Mouse (Mus musculus) limb, embryonic 11.5 days (tissue): ENCODE data around the gene Bad. TPM values are rescaled to one million over a fixed set of nuclear protein-coding genes. Genes with fewer than 3 reads are reported as not detected.
"Not testable (repeated sequence)": the region's sequence is repeated elsewhere in the genome, so short reads cannot be mapped to it uniquely, and the experiment has no call there.

Experiments
- ATAC-seq: fragments of 200-750 bp; cut with Nextera tagmentation; 2 replicates; pipeline ENCODE4 v1.8.0; 2017; ENCODE audit warnings: low read depth; ENCODE audit not compliant: insufficient number of reproducible peaks, low FRiP score, low TSS enrichment
- DNase-seq: peaks from one replicate; pipeline ENCODE4 v3.0.0-alpha.2; 2015; ENCODE audit warnings: low spot score
- H3K27ac ChIP-seq: fragments of 300-500 bp; sonication (generic); replicated peaks from 2 replicates; pipeline ENCODE4 v1.5.1; 2014; ENCODE audit warnings: low read depth, mild to moderate bottlenecking, low read length
- H3K27me3 ChIP-seq: fragments of 300-500 bp; sonication (generic); 2 replicates; pipeline ENCODE4 v1.6.1; 2014; ENCODE audit warnings: mild to moderate bottlenecking, low read length, mixed read lengths; ENCODE audit not compliant: control insufficient read depth, insufficient read depth
- H3K36me3 ChIP-seq: fragments of 300-500 bp; sonication (generic); 2 replicates; pipeline ENCODE4 v1.6.1; 2014; ENCODE audit warnings: mild to moderate bottlenecking, low read length, moderate library complexity, mixed read lengths; ENCODE audit not compliant: control insufficient read depth, insufficient read depth
- H3K4me1 ChIP-seq: fragments of 300-500 bp; sonication (generic); 2 replicates; pipeline ENCODE4 v1.6.1; 2014; ENCODE audit warnings: low read length, mixed read lengths; ENCODE audit not compliant: control insufficient read depth, insufficient read depth
- H3K4me2 ChIP-seq: fragments of 300-500 bp; sonication (generic); 2 replicates; pipeline ENCODE4 v1.6.1; 2014; ENCODE audit warnings: low read depth, mild to moderate bottlenecking, moderate library complexity; ENCODE audit not compliant: severe bottlenecking
- H3K4me3 ChIP-seq: fragments of 300-500 bp; sonication (generic); 2 replicates; pipeline ENCODE4 v1.5.1; 2014; ENCODE audit warnings: low read depth, low read length
- H3K9ac ChIP-seq: fragments of 300-500 bp; sonication (generic); 2 replicates; pipeline ENCODE4 v1.6.1; 2014; ENCODE audit warnings: mild to moderate bottlenecking, low read length
- H3K9me3 ChIP-seq: fragments of 300-500 bp; sonication (generic); 2 replicates; pipeline ENCODE4 v1.6.1; 2016; ENCODE audit warnings: low read length; ENCODE audit not compliant: control insufficient read depth
- WGBS: fragments of 180-500 bp; shearing (Covaris S2); extraction: QIAGEN DNeasy Blood & Tissue Kit; methylation state at CpG from one replicate; pipeline ENCODE4 v1.1.7; 2014; 5-methylcytosine and 5-hydroxymethylcytosine counted together
- polyA plus RNA-seq: library from polyadenylated mRNA; unstranded; fragments of >200 nt; fragmentation: Nextera tagmentation; extraction: Ambion mirVana; gene quantifications from 2 replicates; pipeline ENCODE4 v1.2.1, GENCODE M21; 2014

Bad gene
- polyA plus RNA-seq, 1 experiment from 2014 or later, result 51.7 TPM

- peak within 1 kb of the TSS; percentile 88 for H3K4me2 ChIP-seq
Observed at GRCm38 (mm10) chr19:6987061-6987903, 45.6 kb downstream of the Bad start, which contains the start of gene Vegfb. Vegfb (minus strand) TSS chr19:6987651.

GRCm38 (mm10) chr19:6987904-6988285, 46.2 kb downstream of the Bad start:
- H3K4me3 ChIP-seq, result peak overlapping the region; percentile 74
- H3K27me3 ChIP-seq, result no peaks in the 10 kb centered on the region
- peak overlapping the region; percentile 88 for H3K4me2 ChIP-seq
- H3K27ac ChIP-seq, result no peak overlapping the region; the same call in 1 of the 2 replicates
- peaks cover 5% of the 10 kb centered on the region for H3K36me3 ChIP-seq
- H3K9me3 ChIP-seq, result no peaks in the 10 kb centered on the region
- 6% methylated on average over 8 of the region's 8 CpGs for WGBS
- peak overlapping the region; percentile 91 for H3K9ac ChIP-seq
- ATAC-seq (no peak), DNase-seq (no peak)
- H3K4me1 ChIP-seq, result peaks cover 19% of the 10 kb centered on the region

More at GRCm38 (mm10) chr19:6987061-6987903, 45.6 kb downstream of the Bad start, which contains the start of gene Vegfb:
- peak within 1 kb of the TSS; percentile 74 for H3K4me3 ChIP-seq
- DNase-seq (peak; percentile 74), ATAC-seq (peak; percentile 27; the same call in 1 of the 2 replicates)
- peaks cover 19% of the 10 kb centered on the region for H3K4me1 ChIP-seq
- under 1% methylated on average over 71 of the region's 85 CpGs for WGBS
- peaks cover 8% of the 10 kb centered on the region for H3K36me3 ChIP-seq
- peak within 1 kb of the TSS; percentile 79 for H3K27ac ChIP-seq
- peak within 1 kb of the TSS; percentile 91 for H3K9ac ChIP-seq
- H3K27me3 ChIP-seq, result no peaks in the 10 kb centered on the region
- H3K9me3 ChIP-seq, result no peaks in the 10 kb centered on the region

DNA sequence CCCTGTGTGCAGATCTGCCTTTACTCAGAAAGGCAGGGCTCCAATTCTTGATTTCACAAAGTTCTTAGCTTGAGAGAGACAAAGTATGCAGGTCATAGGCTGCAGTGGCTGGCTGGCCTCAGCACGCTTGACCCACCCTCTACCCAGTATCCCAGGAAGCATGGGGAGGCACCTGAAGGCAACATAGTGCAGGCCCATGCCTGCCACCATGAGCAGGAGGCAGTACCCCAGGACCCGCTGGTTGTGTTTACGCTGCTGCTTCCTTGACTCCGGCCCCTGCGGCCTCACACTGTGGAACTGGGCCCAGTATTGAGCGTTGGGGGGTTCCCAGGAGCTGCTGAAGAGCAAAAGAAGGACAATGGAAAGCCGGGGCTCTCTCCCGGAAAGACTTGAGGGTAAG, 47.6 kb downstream of the Bad start:
- no peak for ATAC-seq
- Histone ChIP-seq H3K9me3 (no peaks in the 10 kb centered on the region), H3K4me3 (no peak overlapping the region), H3K27me3 (no peaks in the 10 kb centered on the region), H3K9ac (no peak overlapping the region), H3K27ac (no peak overlapping the region), H3K4me2 (no peak overlapping the region), H3K36me3 (peaks cover 3% of the 10 kb centered on the region; the same call in 1 of the 2 replicates), H3K4me1 (peaks cover 19% of the 10 kb centered on the region)
- 83% methylated on average over 8 of the region's 8 CpGs for WGBS
- no peak for DNase-seq

DNA sequence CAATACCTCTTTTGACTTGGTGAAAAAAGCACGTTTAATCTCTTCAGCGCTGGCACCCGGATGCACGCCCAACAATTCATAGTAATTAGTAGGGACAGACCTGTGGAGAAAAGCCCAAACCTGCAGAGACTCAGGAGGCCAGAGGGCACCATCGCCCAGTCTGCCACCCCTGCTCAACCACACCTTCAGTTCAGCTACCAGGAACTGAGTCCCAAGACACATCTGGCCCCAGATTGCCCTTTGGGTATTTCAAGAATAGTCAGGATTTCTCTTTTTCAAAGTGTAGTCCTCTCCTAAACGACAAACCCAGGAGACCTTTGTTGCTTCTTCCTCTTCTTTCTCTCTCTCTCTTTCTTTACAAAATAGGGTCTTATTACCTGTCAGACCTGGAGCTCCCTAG, 49.1 kb downstream of the Bad start:
- ATAC-seq (no peak), DNase-seq (no peak)
- H3K27me3 ChIP-seq, result no peaks in the 10 kb centered on the region
- peaks cover 26% of the 10 kb centered on the region for H3K4me1 ChIP-seq
- H3K27ac ChIP-seq, result no peak overlapping the region
- H3K9me3 ChIP-seq, result no peaks in the 10 kb centered on the region
- no peak overlapping the region for H3K9ac ChIP-seq
- no peak overlapping the region for H3K4me3 ChIP-seq
- no peak overlapping the region for H3K4me2 ChIP-seq
- no peaks in the 10 kb centered on the region for H3K36me3 ChIP-seq
- 90% methylated on average over 6 of the region's 6 CpGs for WGBS

- H3K9ac ChIP-seq, H3K4me2 ChIP-seq, H3K27ac ChIP-seq, H3K9me3 ChIP-seq, H3K4me3 ChIP-seq, H3K36me3 ChIP-seq, DNase-seq, ATAC-seq, H3K27me3 ChIP-seq: not testable (repeated sequence)
- WGBS, result 96% methylated on average over 6 of the region's 6 CpGs
- peaks cover 24% of the 10 kb centered on the region for H3K4me1 ChIP-seq
Observed at GRCm38 (mm10) chr19:6991166-6991565, 49.5 kb downstream of the Bad start.

GRCm38 (mm10) chr19:6992011-6992858, 50.6 kb downstream of the Bad start, which contains the start of gene Dnajc4:
Dnajc4 (minus strand) TSS chr19:6992572.
- Histone ChIP-seq H3K27me3 (no peaks in the 10 kb centered on the region), H3K4me3 (peak within 1 kb of the TSS; percentile 45), H3K4me1 (peaks cover 25% of the 10 kb centered on the region), H3K27ac (no peak within 1 kb of the TSS), H3K36me3 (no peaks in the 10 kb centered on the region), H3K9me3 (no peaks in the 10 kb centered on the region), H3K9ac (peak within 1 kb of the TSS; percentile 70), H3K4me2 (peak within 1 kb of the TSS; percentile 95)
- DNase-seq, result peak; percentile 96
- 3% methylated on average over 37 of the region's 37 CpGs for WGBS
- peak; percentile 86 for ATAC-seq

DNA sequence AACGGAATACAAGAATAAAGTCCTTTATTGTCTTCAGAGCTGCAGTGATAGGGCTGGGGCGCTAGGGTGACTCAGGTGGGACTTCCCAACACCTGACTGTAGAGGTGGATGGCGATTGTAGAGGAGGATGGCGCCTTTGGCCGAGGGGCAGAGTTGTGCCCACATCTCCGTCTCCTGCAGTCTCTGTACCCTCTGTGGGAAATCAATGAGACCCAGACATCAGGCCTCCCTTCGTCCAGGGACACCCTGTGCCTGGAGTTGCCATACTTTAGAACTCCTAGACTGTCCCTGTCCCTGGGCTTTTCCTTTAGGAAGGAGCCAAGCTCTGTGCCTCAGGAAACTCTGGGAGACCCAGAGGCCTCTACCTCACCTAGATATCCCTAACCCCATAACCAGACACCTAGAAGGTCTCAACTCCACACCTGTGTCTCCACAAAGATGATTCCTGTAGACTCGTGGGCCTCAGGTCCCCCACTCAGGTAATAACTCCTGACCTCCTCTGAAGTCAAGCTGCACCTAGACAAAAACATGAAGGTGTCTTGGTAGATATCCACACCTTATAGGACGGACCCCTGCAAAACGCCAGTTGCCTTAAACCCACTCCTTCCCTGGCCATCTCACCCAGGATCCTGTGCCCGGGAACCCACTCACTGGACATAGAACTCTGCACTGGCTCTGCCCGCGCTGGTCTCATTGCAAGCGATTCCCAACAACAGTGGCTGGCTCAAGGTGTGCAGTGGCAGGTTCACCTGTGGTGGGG, 51.5 kb downstream of the Bad start:
- peaks cover 2% of the 10 kb centered on the region; the same call in 1 of the 2 replicates for H3K36me3 ChIP-seq
- H3K27ac ChIP-seq, result no peak overlapping the region
- H3K4me3 ChIP-seq, result peak overlapping the region; percentile 45
- no peaks in the 10 kb centered on the region for H3K9me3 ChIP-seq
- ATAC-seq (no peak), DNase-seq (no peak)
- H3K4me2 ChIP-seq, result peak overlapping the region; percentile 95
- peaks cover 21% of the 10 kb centered on the region for H3K4me1 ChIP-seq
- WGBS, result 61% methylated on average over 14 of the region's 14 CpGs
- no peaks in the 10 kb centered on the region for H3K27me3 ChIP-seq
- peak overlapping the region; percentile 54 for H3K9ac ChIP-seq
